Comparison of ENCODE assay signal across 8 mouse cellular contexts in the genomic region with DNA sequence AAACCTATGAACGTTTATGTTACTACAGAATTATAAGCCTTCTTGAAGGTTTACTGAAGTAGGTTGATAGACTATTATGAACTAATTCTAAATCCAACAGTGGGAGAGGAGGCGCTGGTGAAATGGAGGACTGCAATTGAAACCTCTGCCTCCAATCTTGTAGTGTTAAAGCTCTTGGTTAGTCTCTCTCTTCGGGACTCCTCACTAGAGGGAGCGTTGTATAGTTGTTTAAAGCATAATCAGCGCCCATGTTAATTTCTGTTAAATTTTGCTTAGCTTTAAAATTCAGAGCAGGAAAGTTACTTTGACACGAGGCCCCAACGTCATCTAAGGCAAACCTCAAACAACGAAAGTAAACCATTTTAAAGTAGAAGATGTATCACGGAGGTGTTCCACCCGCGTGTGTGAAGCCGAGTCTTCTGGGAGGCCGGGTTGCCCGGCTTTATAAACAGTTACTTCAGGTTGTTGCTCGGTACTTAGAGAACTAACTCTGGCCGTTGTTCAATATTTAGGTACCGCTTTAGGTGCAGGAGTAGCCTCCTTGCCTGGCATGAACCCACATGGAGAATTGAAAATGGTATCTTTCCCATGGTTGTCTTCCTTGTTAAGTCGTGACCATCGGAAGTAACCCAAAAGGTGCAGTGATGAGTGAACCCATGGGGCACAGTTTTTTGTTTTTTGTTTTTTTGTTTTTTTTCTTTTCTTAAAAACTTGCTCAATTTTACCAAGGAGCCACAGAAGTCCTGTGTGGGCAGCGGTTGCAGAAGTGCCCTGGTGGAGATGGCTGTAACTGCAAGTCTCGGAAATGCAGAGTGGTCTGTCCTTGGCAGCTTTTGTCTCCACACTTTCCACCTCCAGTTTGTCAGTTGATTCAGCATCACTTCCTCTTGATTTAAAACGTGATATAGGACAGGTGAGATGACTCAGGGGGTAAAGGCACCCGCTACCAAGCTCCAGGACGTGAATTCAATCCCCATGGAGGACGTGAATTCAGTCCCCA. TPM values are rescaled to one million over a fixed set of nuclear protein-coding genes. Genes with fewer than 3 reads are reported as not detected.
DNase-seq lines count a peak whose midpoint lies in the region; ATAC-seq lines count a peak whose summit lies in the region.

No protein-coding gene starts in this region.

- H3K9me3 ChIP-seq in forebrain, embryonic 10.5 days: no peaks in the 10 kb centered on the region
- H3K9me3 ChIP-seq in forebrain, embryonic 11.5 days (ENCODE audit: control insufficient read depth, low read length): no peaks in the 10 kb centered on the region; the same call in 1 of the 2 replicates
- H3K9me3 ChIP-seq in embryonic facial prominence, embryonic 15.5 days (replicated peaks): no peaks in the 10 kb centered on the region
- no peaks in the 10 kb centered on the region for H3K9me3 ChIP-seq in limb, embryonic 13.5 days
- H3K9me3 ChIP-seq in neural tube, embryonic 13.5 days: no peaks in the 10 kb centered on the region

- no peak overlapping the region; the same call in 1 of the 2 replicates for H3K4me2 ChIP-seq in forebrain, embryonic 11.5 days (ENCODE audit: low read depth, low read length, severe bottlenecking)
- H3K4me2 ChIP-seq in embryonic facial prominence, embryonic 15.5 days (replicated peaks): peak overlapping the region; percentile 68
- H3K4me2 ChIP-seq in limb, embryonic 13.5 days (replicated peaks): peak overlapping the region; percentile 77
- H3K4me2 ChIP-seq in neural tube, embryonic 13.5 days: peak overlapping the region; percentile 77

- no peak for ATAC-seq in forebrain, embryonic 11.5 days (replicated peaks; ENCODE audit: low FRiP score)
- peak; percentile 15 for ATAC-seq in CD4-positive, CD25-positive, alpha-beta regulatory T cell, adult 4 months
- no peak for ATAC-seq in embryonic facial prominence, embryonic 15.5 days (ENCODE audit: insufficient number of reproducible peaks, low FRiP score, low TSS enrichment, low read depth)
- no peak for ATAC-seq in limb, embryonic 13.5 days (ENCODE audit: low FRiP score, low read depth)
- ATAC-seq in neural tube, embryonic 13.5 days (ENCODE audit: low read depth): no peak

- DNase-seq in forebrain, embryonic 10.5 days (ENCODE audit: extremely low spot score, low spot score): no peak
- DNase-seq in forebrain, embryonic 11.5 days (ENCODE audit: low spot score): no peak
- no peak for DNase-seq in c-Kit-positive CD71-positive TER-119-positive erythroid progenitor cells, embryonic 14.5 days (ENCODE audit: low spot score)
- DNase-seq in layer of hippocampus, adult 9-10 months (ENCODE audit: low spot score): no peak

- H3K36me3 ChIP-seq in forebrain, embryonic 10.5 days (replicated peaks): peaks cover 18% of the 10 kb centered on the region
- H3K36me3 ChIP-seq in forebrain, embryonic 11.5 days (ENCODE audit: control insufficient read depth, insufficient read depth, low read length): no peaks in the 10 kb centered on the region
- H3K36me3 ChIP-seq in embryonic facial prominence, embryonic 15.5 days: no peaks in the 10 kb centered on the region
- peaks cover 1% of the 10 kb centered on the region; the same call in 1 of the 2 replicates for H3K36me3 ChIP-seq in limb, embryonic 13.5 days
- no peaks in the 10 kb centered on the region for H3K36me3 ChIP-seq in neural tube, embryonic 13.5 days

- peak overlapping the region; percentile 86; the same call in 1 of the 2 replicates for H3K4me3 ChIP-seq in forebrain, embryonic 10.5 days
- no peak overlapping the region for H3K4me3 ChIP-seq in forebrain, embryonic 11.5 days (ENCODE audit: low read depth, low read length)
- peak overlapping the region; percentile 74 for H3K4me3 ChIP-seq in embryonic facial prominence, embryonic 15.5 days (replicated peaks)
- peak overlapping the region; percentile 14; the same call in 1 of the 2 replicates for H3K4me3 ChIP-seq in limb, embryonic 13.5 days
- peak overlapping the region; percentile 83 for H3K4me3 ChIP-seq in neural tube, embryonic 13.5 days

- peaks cover 21% of the 10 kb centered on the region for H3K27me3 ChIP-seq in forebrain, embryonic 10.5 days (ENCODE audit: poor library complexity, severe bottlenecking)
- no peaks in the 10 kb centered on the region; the same call in 1 of the 2 replicates for H3K27me3 ChIP-seq in forebrain, embryonic 11.5 days (ENCODE audit: control insufficient read depth, insufficient read depth, low read length)
- H3K27me3 ChIP-seq in embryonic facial prominence, embryonic 15.5 days: no peaks in the 10 kb centered on the region
- H3K27me3 ChIP-seq in limb, embryonic 13.5 days: no peaks in the 10 kb centered on the region
- no peaks in the 10 kb centered on the region for H3K27me3 ChIP-seq in neural tube, embryonic 13.5 days

- no peak overlapping the region for H3K9ac ChIP-seq in forebrain, embryonic 11.5 days (ENCODE audit: low read length)
- no peak overlapping the region for H3K9ac ChIP-seq in embryonic facial prominence, embryonic 15.5 days
- H3K9ac ChIP-seq in limb, embryonic 13.5 days: no peak overlapping the region
- H3K9ac ChIP-seq in neural tube, embryonic 13.5 days: peak overlapping the region; percentile 93; the same call in 1 of the 2 replicates

- WGBS in forebrain, embryonic 10.5 days: 81% methylated on average over 25 of the region's 25 CpGs
- 83% methylated on average over 25 of the region's 25 CpGs for WGBS in forebrain, embryonic 11.5 days
- WGBS in embryonic facial prominence, embryonic 15.5 days: 71% methylated on average over 25 of the region's 25 CpGs
- WGBS in limb, embryonic 13.5 days: 80% methylated on average over 25 of the region's 25 CpGs
- WGBS in neural tube, embryonic 13.5 days: 81% methylated on average over 25 of the region's 25 CpGs

- H3K27ac ChIP-seq in forebrain, embryonic 10.5 days: no peak overlapping the region
- H3K27ac ChIP-seq in forebrain, embryonic 11.5 days (ENCODE audit: low read depth, low read length): no peak overlapping the region
- H3K27ac ChIP-seq in embryonic facial prominence, embryonic 15.5 days (replicated peaks): no peak overlapping the region
- H3K27ac ChIP-seq in limb, embryonic 13.5 days: no peak overlapping the region
- H3K27ac ChIP-seq in neural tube, embryonic 13.5 days (replicated peaks): no peak overlapping the region

- H3K4me1 ChIP-seq in forebrain, embryonic 10.5 days: peaks cover 43% of the 10 kb centered on the region
- no peaks in the 10 kb centered on the region for H3K4me1 ChIP-seq in forebrain, embryonic 11.5 days (replicated peaks; ENCODE audit: control insufficient read depth, insufficient read depth, low read length)
- H3K4me1 ChIP-seq in embryonic facial prominence, embryonic 15.5 days: peaks cover 32% of the 10 kb centered on the region
- H3K4me1 ChIP-seq in limb, embryonic 13.5 days: peaks cover 48% of the 10 kb centered on the region
- peaks cover 58% of the 10 kb centered on the region for H3K4me1 ChIP-seq in neural tube, embryonic 13.5 days (replicated peaks)

RNA-seq across cellular contexts. Expression of a gene that starts 1.9 kb away (rescaled TPM):
- polyA plus RNA-seq in forebrain, embryonic 10.5 days (2016; fragmentation: Nextera tagmentation; extraction: Ambion mirVana): 32.4 and 35.0 TPM in 2 replicates
- 38.0 and 40.3 TPM in 2 replicates for polyA plus RNA-seq in forebrain, embryonic 11.5 days (2014; fragmentation: Nextera tagmentation; extraction: Ambion mirVana)
- 10 to 100 TPM; 34.8 to 54.6 TPM for polyA plus RNA-seq in CD4-positive, CD25-positive, alpha-beta regulatory T cell, adult 4 months (2017; shearing (Covaris generic))
- polyA plus RNA-seq in embryonic facial prominence, embryonic 15.5 days (2015; fragmentation: Nextera tagmentation; extraction: Ambion mirVana): 50.3 and 51.5 TPM in 2 replicates
- polyA plus RNA-seq in limb, embryonic 13.5 days (2015; fragmentation: Nextera tagmentation; extraction: Ambion mirVana): 49.9 and 54.2 TPM in 2 replicates
- polyA plus RNA-seq in neural tube, embryonic 13.5 days (2015; fragmentation: Nextera tagmentation; extraction: Ambion mirVana): 30.2 and 30.8 TPM in 2 replicates
